ENCODE assay signal across 24 mouse cellular contexts in the genomic region with DNA sequence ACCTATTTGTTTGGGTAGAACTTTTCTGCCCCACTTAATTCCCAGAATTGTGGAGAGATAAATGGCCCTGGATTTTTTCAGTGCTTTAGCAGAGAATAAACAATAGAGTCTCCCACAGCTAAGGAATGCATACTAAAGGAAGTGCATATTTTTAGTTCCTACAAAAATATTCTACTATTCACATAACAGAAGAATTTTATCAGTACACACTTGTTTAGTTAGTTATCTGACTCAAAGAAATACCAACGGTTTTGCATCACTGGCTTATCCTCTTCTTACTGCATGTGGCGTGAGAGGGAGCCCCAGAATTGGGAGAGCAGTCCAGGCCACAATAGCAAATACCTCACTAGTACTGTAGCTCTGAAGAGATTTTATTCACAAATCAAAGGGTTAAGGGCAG.
DNase-seq lines count a peak whose midpoint lies in the region; ATAC-seq and TF ChIP-seq lines count a peak whose summit lies in the region.
"Had no signal": no experiment of that assay in that cellular context is flagged by ENCODE, and none has a peak within 500 bp of the region (broad histone marks: within the 10 kb centered on the region; RNA-seq: fewer than 3 reads in every experiment).

No protein-coding gene starts in this region.

- no peak overlapping the region for H3K27ac ChIP-seq in kidney, postnatal 0 days
- H3K27ac ChIP-seq in lung, postnatal 0 days (ENCODE audit: low read length): no peak overlapping the region
- H3K27ac ChIP-seq in liver, embryonic 16.5 days (ENCODE audit: low read length): no peak overlapping the region
- H3K27ac ChIP-seq in cerebellum, adult 2 months (ENCODE audit: insufficient read depth, low read length): no peak overlapping the region
- H3K27ac ChIP-seq: embryonic facial prominence, embryonic 13.5 days; forebrain, embryonic 13.5 days; intestine, embryonic 15.5 days; layer of hippocampus, adult 2 months; liver, embryonic 15.5 days; midbrain, embryonic 13.5 days had no signal

- no peak; the same call in 1 of the 2 replicates for ATAC-seq in kidney, postnatal 0 days (replicated peaks; ENCODE audit: low FRiP score, low read depth)
- ATAC-seq in lung, postnatal 0 days: peak; percentile 32; the same call in 1 of the 2 replicates
- peak; percentile 50 for ATAC-seq in liver, embryonic 16.5 days (ENCODE audit: low read depth)
- ATAC-seq: forebrain, embryonic 13.5 days; hindbrain, embryonic 16.5 days; intestine, embryonic 15.5 days; midbrain, embryonic 13.5 days had no signal

- DNase-seq in kidney, postnatal 0 days (ENCODE audit: low spot score): peak; percentile 55
- no peak for DNase-seq in kidney, postnatal 4 days
- peak; percentile 15 for DNase-seq in lung, postnatal 0 days (ENCODE audit: low spot score)
- DNase-seq in lung, postnatal 36 days: no peak
- no peak for DNase-seq in cerebellum, adult 2 months
- DNase-seq in urinary bladder, adult 18-20 months (ENCODE audit: low spot score in 2 of 2): no peak
- DNase-seq: adrenal gland, postnatal 14 days; cerebellum, adult 8-10 months; cerebellum, postnatal 36 days; embryo, embryonic 11 days; kidney, adult 8-10 months; kidney, postnatal 14 days; layer of hippocampus, postnatal 36 days; right cerebral cortex, postnatal 25 days; spleen, adult 18-20 months had no signal

- 48% methylated on average over 2 of the region's 2 CpGs for WGBS in kidney, postnatal 0 days
- 12% methylated on average over 2 of the region's 2 CpGs for WGBS in lung, postnatal 0 days
- WGBS in liver, embryonic 16.5 days (ENCODE audit: insufficient replicate concordance): 32% methylated on average over 2 of the region's 2 CpGs
- WGBS in cerebellum, adult 2 months: 84% methylated on average over 2 of the region's 2 CpGs

- H3K36me3 ChIP-seq in kidney, postnatal 0 days (ENCODE audit: insufficient read depth, low read length): no peaks in the 10 kb centered on the region
- H3K36me3 ChIP-seq in lung, postnatal 0 days (ENCODE audit: insufficient read depth, low read length): no peaks in the 10 kb centered on the region
- H3K36me3 ChIP-seq in liver, embryonic 16.5 days (ENCODE audit: control insufficient read depth, insufficient read depth): no peaks in the 10 kb centered on the region
- H3K36me3 ChIP-seq: embryonic facial prominence, embryonic 13.5 days; intestine, embryonic 15.5 days; liver, embryonic 15.5 days; midbrain, embryonic 13.5 days had no signal

- no peak for TF ChIP-seq CTCF in kidney, postnatal 0 days (IDR thresholded peaks at IDR 0.05; ENCODE audit: low read depth)
- no peak for TF ChIP-seq CTCF in lung, postnatal 0 days (IDR thresholded peaks at IDR 0.05)
- no peak for TF ChIP-seq CTCF in cerebellum, adult 2 months (IDR thresholded peaks at IDR 0.05; ENCODE audit: borderline replicate concordance, insufficient read depth, low read depth, low read length)

- TF ChIP-seq EP300 in lung, postnatal 0 days (IDR thresholded peaks at IDR 0.05): peak; percentile 55; the same call in 1 of the 2 replicates

- no peaks in the 10 kb centered on the region for H3K9me3 ChIP-seq in kidney, postnatal 0 days (replicated peaks; ENCODE audit: low read length)
- no peaks in the 10 kb centered on the region for H3K9me3 ChIP-seq in lung, postnatal 0 days (ENCODE audit: low read length)
- no peaks in the 10 kb centered on the region for H3K9me3 ChIP-seq in liver, embryonic 16.5 days (replicated peaks; ENCODE audit: control insufficient read depth, low read length)
- H3K9me3 ChIP-seq: embryonic facial prominence, embryonic 13.5 days; forebrain, embryonic 13.5 days; intestine, embryonic 15.5 days; liver, embryonic 15.5 days; midbrain, embryonic 13.5 days had no signal

- H3K4me3 ChIP-seq in kidney, postnatal 0 days (replicated peaks; ENCODE audit: low read depth, low read length): no peak overlapping the region
- no peak overlapping the region for H3K4me3 ChIP-seq in lung, postnatal 0 days (ENCODE audit: low read depth, low read length)
- no peak overlapping the region for H3K4me3 ChIP-seq in liver, embryonic 16.5 days (ENCODE audit: low read depth, low read length)
- H3K4me3 ChIP-seq in cerebellum, adult 2 months (replicated peaks; ENCODE audit: insufficient read depth, low read depth, low read length): no peak overlapping the region
- H3K4me3 ChIP-seq: embryonic facial prominence, embryonic 13.5 days; forebrain, embryonic 13.5 days; intestine, embryonic 15.5 days; layer of hippocampus, adult 2 months; liver, embryonic 15.5 days; midbrain, embryonic 13.5 days had no signal

- H3K27me3 ChIP-seq in kidney, postnatal 0 days (ENCODE audit: insufficient read depth, low read length): no peaks in the 10 kb centered on the region
- H3K27me3 ChIP-seq in lung, postnatal 0 days (replicated peaks; ENCODE audit: insufficient read depth, low read length): no peaks in the 10 kb centered on the region
- H3K27me3 ChIP-seq in liver, embryonic 16.5 days (ENCODE audit: control insufficient read depth, insufficient read depth, low read depth, low read length): no peaks in the 10 kb centered on the region
- no peaks in the 10 kb centered on the region for H3K27me3 ChIP-seq in cerebellum, adult 2 months (ENCODE audit: control insufficient read depth, insufficient read depth, low read length)
- H3K27me3 ChIP-seq: embryonic facial prominence, embryonic 13.5 days; forebrain, embryonic 13.5 days; intestine, embryonic 15.5 days; liver, embryonic 15.5 days; midbrain, embryonic 13.5 days had no signal

- H3K9ac ChIP-seq in kidney, postnatal 0 days (ENCODE audit: low read depth, low read length): no peak overlapping the region
- H3K9ac ChIP-seq in lung, postnatal 0 days (replicated peaks; ENCODE audit: low read depth): no peak overlapping the region
- H3K9ac ChIP-seq in liver, embryonic 16.5 days (ENCODE audit: low read depth, low read length): no peak overlapping the region
- H3K9ac ChIP-seq: embryonic facial prominence, embryonic 13.5 days; forebrain, embryonic 13.5 days; intestine, embryonic 15.5 days; liver, embryonic 15.5 days; midbrain, embryonic 13.5 days had no signal

- H3K4me1 ChIP-seq in kidney, postnatal 0 days (replicated peaks; ENCODE audit: insufficient read depth, low read length): no peaks in the 10 kb centered on the region
- no peaks in the 10 kb centered on the region for H3K4me1 ChIP-seq in lung, postnatal 0 days (ENCODE audit: insufficient read depth, low read depth, low read length)
- H3K4me1 ChIP-seq in liver, embryonic 16.5 days (ENCODE audit: control insufficient read depth, low read depth, low read length): no peaks in the 10 kb centered on the region; the same call in 1 of the 2 replicates
- H3K4me1 ChIP-seq in cerebellum, adult 2 months (ENCODE audit: control insufficient read depth, insufficient read depth, low read length): no peaks in the 10 kb centered on the region; the same call in none of the 2 replicates
- H3K4me1 ChIP-seq: intestine, embryonic 15.5 days; liver, embryonic 15.5 days had no signal

- no peak for TF ChIP-seq POLR2A in cerebellum, adult 2 months (IDR thresholded peaks at IDR 0.05; ENCODE audit: borderline replicate concordance, insufficient read depth, low read length)

- no peak overlapping the region for H3K4me2 ChIP-seq in kidney, postnatal 0 days (ENCODE audit: low read length)
- no peak overlapping the region for H3K4me2 ChIP-seq in lung, postnatal 0 days (replicated peaks; ENCODE audit: low read depth, low read length)
- no peak overlapping the region for H3K4me2 ChIP-seq in liver, embryonic 16.5 days (ENCODE audit: low read depth, low read length)
- H3K4me2 ChIP-seq: embryonic facial prominence, embryonic 13.5 days; forebrain, embryonic 13.5 days; heart, embryonic 11.5 days; intestine, embryonic 15.5 days; liver, embryonic 15.5 days; midbrain, embryonic 13.5 days had no signal

Comparison
In these comparisons a context has a peak if more than half of its experiments do, and no peak if none do; other contexts are left out.
1. DNase-seq: peak in kidney, postnatal 0 days (single experiment) and lung, postnatal 0 days (single experiment); none in kidney, postnatal 4 days (0 of 2), lung, postnatal 36 days (single experiment), cerebellum, adult 2 months (0 of 2) and urinary bladder, adult 18-20 months (0 of 2).